In genomic region chr11:72029143-72029542, GRCm38 (mm10) we compare ENCODE assay signal across 9 mouse cellular contexts. TPM values are rescaled to one million over a fixed set of nuclear protein-coding genes. Genes with fewer than 3 reads are reported as not detected.
A peak's percentile ranks its signal among the peaks of the same experiment; 100 is the strongest.
DNase-seq lines count a peak whose midpoint lies in the region; TF ChIP-seq lines count a peak whose summit lies in the region.
"Had no signal": no experiment of that assay in that cellular context is flagged by ENCODE, and none has a peak within 500 bp of the region (broad histone marks: within the 10 kb centered on the region; RNA-seq: fewer than 3 reads in every experiment).

No protein-coding gene starts in this region.

- 33% methylated on average over 23 of the region's 23 CpGs for WGBS in olfactory bulb, adult 2 months

- H3K4me1 ChIP-seq in olfactory bulb, adult 2 months (ENCODE audit: control insufficient read depth, insufficient read depth, low read length) = peaks cover 6% of the 10 kb centered on the region

- no peak overlapping the region for H3K4me3 ChIP-seq in olfactory bulb, adult 2 months (ENCODE audit: insufficient read depth, low read depth, low read length)
- H3K4me3 ChIP-seq: embryonic facial prominence, embryonic 15.5 days had no signal

- no peak overlapping the region for H3K27ac ChIP-seq in olfactory bulb, adult 2 months (ENCODE audit: insufficient read depth, low read depth, low read length)
- H3K27ac ChIP-seq: embryonic facial prominence, embryonic 15.5 days had no signal

- peak; percentile 51 for DNase-seq in adrenal gland, postnatal 14 days
- DNase-seq in adrenal gland, adult 18-20 months (ENCODE audit: low spot score in 2 of 2) = no peak
- DNase-seq in layer of hippocampus, postnatal 10 days (ENCODE audit: low spot score in 2 of 2) = peak; percentile 58 to 67
- no peak for DNase-seq in layer of hippocampus, adult 9-10 months (ENCODE audit: low spot score)
- peak; percentile 78 for DNase-seq in embryo, embryonic 11 days
- DNase-seq in kidney, postnatal 10 days = peak; percentile 72
- no peak for DNase-seq in thymus, postnatal 0 days (ENCODE audit: low spot score)

- peak; percentile 51; the same call in 1 of the 2 replicates for TF ChIP-seq CTCF in olfactory bulb, adult 2 months (IDR thresholded peaks at IDR 0.05; ENCODE audit: insufficient read depth, low read depth, low read length)

- no peak for TF ChIP-seq POLR2A in olfactory bulb, adult 2 months (IDR thresholded peaks at IDR 0.05; ENCODE audit: insufficient read depth, low read depth, low read length)

RNA-seq across cellular contexts. Expression of gene Aipl1, which starts 8.2 kb away (rescaled TPM):
- total RNA-seq in adrenal gland, postnatal 14 days (2021) = 0.15 and 0.41 TPM in 2 replicates
- not detected for total RNA-seq in adrenal gland, adult 18-20 months (2021)
- not detected for total RNA-seq in layer of hippocampus, postnatal 10 days (2021)
- not detected in 2 replicates for polyA plus RNA-seq in olfactory bulb, adult 2 months (2012; ENCODE audit: insufficient read depth, insufficient read length, low replicate concordance, missing spikeins)
- polyA plus RNA-seq in thymus, postnatal 0 days (2015; fragmentation: Nextera tagmentation; extraction: Ambion mirVana) = 1.2 and 1.6 TPM in 2 replicates

RNA-seq across cellular contexts. Expression of gene Pimreg, which starts 12.7 kb away (rescaled TPM):
- total RNA-seq in adrenal gland, postnatal 14 days (2021) = 13.2 and 13.4 TPM in 2 replicates
- total RNA-seq in adrenal gland, adult 18-20 months (2021) = 1 to 10 TPM in 1 of 2 experiments, under 1 TPM in 1; 0.51 to 2.1 TPM
- total RNA-seq in layer of hippocampus, postnatal 10 days (2021) = 1 to 10 TPM; 3.6 to 3.7 TPM
- not detected in 2 replicates for polyA plus RNA-seq in olfactory bulb, adult 2 months (2012; ENCODE audit: insufficient read depth, insufficient read length, low replicate concordance, missing spikeins)
- 74.2 and 88.2 TPM in 2 replicates for polyA plus RNA-seq in thymus, postnatal 0 days (2015; fragmentation: Nextera tagmentation; extraction: Ambion mirVana)

Comparison
In these comparisons a context has a peak if more than half of its experiments do, and no peak if none do; other contexts are left out.
1. DNase-seq: peak in adrenal gland, postnatal 14 days (single experiment), layer of hippocampus, postnatal 10 days (2 of 2), embryo, embryonic 11 days (single experiment) and kidney, postnatal 10 days (single experiment); none in adrenal gland, adult 18-20 months (0 of 2), layer of hippocampus, adult 9-10 months (single experiment) and thymus, postnatal 0 days (single experiment).